Mouse (Mus musculus): ENCODE results near the gene Runx2. TPM values are rescaled to one million over a fixed set of nuclear protein-coding genes. Genes with fewer than 3 reads are reported as not detected.
A peak's percentile ranks its signal among the peaks of the same experiment; 100 is the strongest.

The Runx2 gene
- polyA plus RNA-seq, 1 experiment from 2014 or later, result 0.89 TPM

GRCm38 (mm10) chr17:44633607-44634415 is 180.8 kb downstream of the Runx2 start:
- Histone ChIP-seq H3K4me3 (replicated peaks; ENCODE audit: low read length) (no peak overlapping the region), H3K36me3 (ENCODE audit: control insufficient read depth, insufficient read depth, low read length) (no peaks in the 10 kb centered on the region), H3K4me2 (ENCODE audit: low read depth, low read length) (no peak overlapping the region), H3K9me3 (replicated peaks; ENCODE audit: control insufficient read depth, low read length) (no peaks in the 10 kb centered on the region), H3K27me3 (ENCODE audit: control insufficient read depth, insufficient read depth, low read length) (no peaks in the 10 kb centered on the region), H3K9ac (ENCODE audit: low read length) (no peak overlapping the region), H3K27ac (ENCODE audit: low read length) (no peak overlapping the region), H3K4me1 (ENCODE audit: control insufficient read depth, insufficient read depth, low read length) (peaks cover 8% of the 10 kb centered on the region; the same call in 1 of the 2 replicates)
- WGBS, result 76% methylated on average over 14 of the region's 14 CpGs
- ATAC-seq (ENCODE audit: insufficient read depth, low FRiP score), result no peak

- Histone ChIP-seq H3K4me2 (ENCODE audit: low read depth, low read length) (no peak overlapping the region), H3K36me3 (ENCODE audit: control insufficient read depth, insufficient read depth, low read length) (no peaks in the 10 kb centered on the region), H3K4me1 (ENCODE audit: control insufficient read depth, insufficient read depth, low read length) (peaks cover 8% of the 10 kb centered on the region; the same call in 1 of the 2 replicates), H3K27me3 (ENCODE audit: control insufficient read depth, insufficient read depth, low read length) (no peaks in the 10 kb centered on the region), H3K9ac (ENCODE audit: low read length) (no peak overlapping the region), H3K4me3 (replicated peaks; ENCODE audit: low read length) (no peak overlapping the region), H3K27ac (ENCODE audit: low read length) (no peak overlapping the region), H3K9me3 (replicated peaks; ENCODE audit: control insufficient read depth, low read length) (no peaks in the 10 kb centered on the region)
- 96% methylated on average over 2 of the region's 2 CpGs for WGBS
- ATAC-seq (ENCODE audit: insufficient read depth, low FRiP score), result no peak
These were observed 181.7 kb downstream of the Runx2 start for GRCm38 (mm10) chr17:44632941-44633340.

GRCm38 (mm10) chr17:44632292-44632691 is 182.3 kb downstream of the Runx2 start:
- Histone ChIP-seq H3K36me3 (ENCODE audit: control insufficient read depth, insufficient read depth, low read length) (no peaks in the 10 kb centered on the region), H3K4me1 (ENCODE audit: control insufficient read depth, insufficient read depth, low read length) (peaks cover 4% of the 10 kb centered on the region; the same call in 1 of the 2 replicates), H3K9ac (ENCODE audit: low read length) (no peak overlapping the region), H3K9me3 (replicated peaks; ENCODE audit: control insufficient read depth, low read length) (no peaks in the 10 kb centered on the region), H3K4me2 (ENCODE audit: low read depth, low read length) (no peak overlapping the region), H3K27me3 (ENCODE audit: control insufficient read depth, insufficient read depth, low read length) (no peaks in the 10 kb centered on the region), H3K4me3 (replicated peaks; ENCODE audit: low read length) (no peak overlapping the region), H3K27ac (ENCODE audit: low read length) (no peak overlapping the region)
- no peak for ATAC-seq (ENCODE audit: insufficient read depth, low FRiP score)
- 70% methylated on average over 4 of the region's 4 CpGs for WGBS

GRCm38 (mm10) chr17:44631577-44631976 is 183.0 kb downstream of the Runx2 start:
- no peaks in the 10 kb centered on the region for H3K27me3 ChIP-seq (ENCODE audit: control insufficient read depth, insufficient read depth, low read length)
- H3K4me2 ChIP-seq (ENCODE audit: low read depth, low read length), result no peak overlapping the region
- ATAC-seq (ENCODE audit: insufficient read depth, low FRiP score), result no peak
- no peaks in the 10 kb centered on the region for H3K9me3 ChIP-seq (replicated peaks; ENCODE audit: control insufficient read depth, low read length)
- H3K36me3 ChIP-seq (ENCODE audit: control insufficient read depth, insufficient read depth, low read length), result no peaks in the 10 kb centered on the region
- H3K9ac ChIP-seq (ENCODE audit: low read length), result no peak overlapping the region
- 85% methylated on average over 4 of the region's 4 CpGs for WGBS
- H3K4me1 ChIP-seq (ENCODE audit: control insufficient read depth, insufficient read depth, low read length), result no peaks in the 10 kb centered on the region
- H3K27ac ChIP-seq (ENCODE audit: low read length), result no peak overlapping the region
- H3K4me3 ChIP-seq (replicated peaks; ENCODE audit: low read length), result no peak overlapping the region

DNA sequence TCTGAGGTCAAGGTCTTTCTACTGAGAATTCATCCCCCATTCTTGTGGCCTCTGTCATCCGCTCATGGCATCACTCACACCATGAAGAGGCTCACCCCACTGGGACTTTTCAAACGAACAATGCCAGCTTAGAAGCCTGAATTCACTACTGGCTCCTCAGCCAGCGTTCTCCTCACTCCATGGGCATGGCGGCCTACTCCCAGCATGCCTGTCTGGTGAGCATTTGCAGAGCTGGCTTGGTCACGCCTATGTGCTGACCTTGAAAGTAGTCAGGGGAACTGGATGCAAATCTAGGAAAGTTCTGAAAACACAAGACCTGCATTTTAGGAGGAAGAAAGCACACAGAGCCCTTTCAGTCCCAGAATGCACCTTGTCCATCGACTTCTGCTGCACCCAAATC is 187.3 kb downstream of the Runx2 start:
- 87% methylated on average over 6 of the region's 6 CpGs for WGBS
- Histone ChIP-seq H3K4me3 (replicated peaks; ENCODE audit: low read length) (no peak overlapping the region), H3K4me2 (ENCODE audit: low read depth, low read length) (no peak overlapping the region), H3K9me3 (replicated peaks; ENCODE audit: control insufficient read depth, low read length) (no peaks in the 10 kb centered on the region), H3K36me3 (ENCODE audit: control insufficient read depth, insufficient read depth, low read length) (no peaks in the 10 kb centered on the region), H3K4me1 (ENCODE audit: control insufficient read depth, insufficient read depth, low read length) (no peaks in the 10 kb centered on the region), H3K27me3 (ENCODE audit: control insufficient read depth, insufficient read depth, low read length) (no peaks in the 10 kb centered on the region), H3K9ac (ENCODE audit: low read length) (no peak overlapping the region), H3K27ac (ENCODE audit: low read length) (no peak overlapping the region)
- ATAC-seq (ENCODE audit: insufficient read depth, low FRiP score), result no peak

DNA sequence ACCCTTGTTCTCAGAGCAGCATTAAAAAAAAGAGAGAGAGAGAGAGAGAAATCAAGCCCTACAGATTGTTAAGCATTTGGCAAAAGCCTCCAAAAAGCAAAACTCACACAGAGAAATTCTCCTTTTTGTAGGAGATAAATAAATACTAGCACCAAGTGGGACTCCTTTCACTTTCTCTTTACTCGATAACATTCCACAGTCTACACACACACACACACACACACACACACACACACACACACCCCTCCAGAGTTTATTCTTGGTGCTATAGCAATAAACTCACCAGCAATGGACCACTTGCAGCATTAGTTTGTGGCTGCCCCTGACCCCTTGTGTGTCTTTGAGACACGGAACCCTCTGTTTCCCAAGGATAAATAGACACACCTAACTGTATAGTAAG is 190.9 kb downstream of the Runx2 start:
- Histone ChIP-seq H3K4me1 (ENCODE audit: control insufficient read depth, insufficient read depth, low read length) (no peaks in the 10 kb centered on the region), H3K9ac (ENCODE audit: low read length) (no peak overlapping the region), H3K27me3 (ENCODE audit: control insufficient read depth, insufficient read depth, low read length) (no peaks in the 10 kb centered on the region), H3K9me3 (replicated peaks; ENCODE audit: control insufficient read depth, low read length) (no peaks in the 10 kb centered on the region), H3K36me3 (ENCODE audit: control insufficient read depth, insufficient read depth, low read length) (no peaks in the 10 kb centered on the region), H3K4me3 (replicated peaks; ENCODE audit: low read length) (no peak overlapping the region), H3K27ac (ENCODE audit: low read length) (no peak overlapping the region), H3K4me2 (ENCODE audit: low read depth, low read length) (peak overlapping the region; percentile 8; the same call in 1 of the 2 replicates)
- 30% methylated on average over 2 of the region's 2 CpGs for WGBS
- no peak for ATAC-seq (ENCODE audit: insufficient read depth, low FRiP score)

DNA sequence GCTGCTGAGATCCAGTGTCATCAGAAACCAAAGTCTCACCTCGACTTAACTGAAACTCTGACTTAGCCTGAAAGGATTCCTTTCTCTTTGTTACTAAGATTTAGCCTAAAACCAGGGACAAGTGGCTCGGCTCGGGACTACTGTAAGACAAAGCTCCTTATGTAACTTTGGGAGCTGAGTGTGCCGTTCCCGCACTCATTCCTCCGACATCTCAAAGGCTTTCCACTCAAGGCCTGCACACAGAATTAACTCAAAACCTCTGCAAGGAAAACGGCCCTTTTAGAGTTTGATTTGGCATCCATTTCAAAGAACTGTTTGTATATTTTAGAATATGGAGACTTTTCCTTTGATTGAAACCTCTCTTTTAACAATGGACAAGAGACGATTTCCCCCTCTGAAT is 191.3 kb downstream of the Runx2 start:
- H3K4me1 ChIP-seq (ENCODE audit: control insufficient read depth, insufficient read depth, low read length), result peaks cover under 1% of the 10 kb centered on the region; the same call in 1 of the 2 replicates
- no peak overlapping the region for H3K27ac ChIP-seq (ENCODE audit: low read length)
- no peaks in the 10 kb centered on the region for H3K27me3 ChIP-seq (ENCODE audit: control insufficient read depth, insufficient read depth, low read length)
- H3K9ac ChIP-seq (ENCODE audit: low read length), result no peak overlapping the region
- 48% methylated on average over 8 of the region's 8 CpGs for WGBS
- no peak for ATAC-seq (ENCODE audit: insufficient read depth, low FRiP score)
- H3K4me2 ChIP-seq (ENCODE audit: low read depth, low read length), result peak overlapping the region; percentile 8; the same call in 1 of the 2 replicates
- H3K4me3 ChIP-seq (replicated peaks; ENCODE audit: low read length), result no peak overlapping the region
- no peaks in the 10 kb centered on the region for H3K9me3 ChIP-seq (replicated peaks; ENCODE audit: control insufficient read depth, low read length)
- H3K36me3 ChIP-seq (ENCODE audit: control insufficient read depth, insufficient read depth, low read length), result no peaks in the 10 kb centered on the region

DNA sequence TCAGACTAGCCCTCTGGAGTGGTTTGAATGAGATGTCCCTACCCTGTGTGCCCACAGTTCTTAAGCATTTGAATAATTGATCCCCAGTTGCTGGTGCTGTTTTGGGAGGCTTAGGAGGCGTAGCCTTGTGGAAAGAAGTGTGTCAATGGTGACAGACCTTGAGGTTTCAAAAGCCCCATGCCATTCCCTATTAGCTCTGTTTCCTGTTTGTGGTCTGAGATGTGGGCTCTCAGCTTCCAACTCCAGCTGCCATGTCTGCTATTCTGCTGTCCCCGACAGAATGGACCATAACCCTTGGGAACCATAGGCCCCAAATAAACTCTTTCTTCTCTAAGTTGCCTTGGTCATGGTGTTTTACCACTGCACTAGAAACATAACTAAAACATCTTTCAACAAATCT is 194.1 kb downstream of the Runx2 start:
- Histone ChIP-seq H3K27ac (ENCODE audit: low read length) (no peak overlapping the region), H3K4me2 (ENCODE audit: low read depth, low read length) (no peak overlapping the region), H3K4me1 (ENCODE audit: control insufficient read depth, insufficient read depth, low read length) (peaks cover 4% of the 10 kb centered on the region; the same call in 1 of the 2 replicates), H3K27me3 (ENCODE audit: control insufficient read depth, insufficient read depth, low read length) (no peaks in the 10 kb centered on the region; the same call in 1 of the 2 replicates), H3K9me3 (replicated peaks; ENCODE audit: control insufficient read depth, low read length) (no peaks in the 10 kb centered on the region), H3K4me3 (replicated peaks; ENCODE audit: low read length) (no peak overlapping the region), H3K36me3 (ENCODE audit: control insufficient read depth, insufficient read depth, low read length) (no peaks in the 10 kb centered on the region), H3K9ac (ENCODE audit: low read length) (no peak overlapping the region)
- no peak for ATAC-seq (ENCODE audit: insufficient read depth, low FRiP score)
- WGBS, result 70% methylated on average over 2 of the region's 2 CpGs

GRCm38 (mm10) chr17:44618691-44619090 is 195.9 kb downstream of the Runx2 start:
- H3K4me2 ChIP-seq (ENCODE audit: low read depth, low read length), result peak overlapping the region; percentile 40
- no peaks in the 10 kb centered on the region for H3K9me3 ChIP-seq (replicated peaks; ENCODE audit: control insufficient read depth, low read length)
- H3K27ac ChIP-seq (ENCODE audit: low read length), result no peak overlapping the region
- H3K9ac ChIP-seq (ENCODE audit: low read length), result no peak overlapping the region
- H3K36me3 ChIP-seq (ENCODE audit: control insufficient read depth, insufficient read depth, low read length), result no peaks in the 10 kb centered on the region
- peaks cover 4% of the 10 kb centered on the region; the same call in 1 of the 2 replicates for H3K4me1 ChIP-seq (ENCODE audit: control insufficient read depth, insufficient read depth, low read length)
- no peaks in the 10 kb centered on the region; the same call in 1 of the 2 replicates for H3K27me3 ChIP-seq (ENCODE audit: control insufficient read depth, insufficient read depth, low read length)
- no peak for ATAC-seq (ENCODE audit: insufficient read depth, low FRiP score)
- no peak overlapping the region for H3K4me3 ChIP-seq (replicated peaks; ENCODE audit: low read length)
- WGBS, result 40% methylated on average over 11 of the region's 11 CpGs
